ENCODE assay signal across 25 mouse cellular contexts in genomic region chr16:38369992-38370484, GRCm38 (mm10). TPM values are rescaled to one million over a fixed set of nuclear protein-coding genes. Genes with fewer than 3 reads are reported as not detected.
DNase-seq lines count a peak whose midpoint lies in the region; ATAC-seq and TF ChIP-seq lines count a peak whose summit lies in the region.
"Had no signal": no experiment of that assay in that cellular context is flagged by ENCODE, and none has a peak within 500 bp of the region (broad histone marks: within the 10 kb centered on the region; RNA-seq: fewer than 3 reads in every experiment).

No protein-coding gene starts in this region.

- 47% methylated on average over 4 of the region's 4 CpGs for WGBS in heart, adult 2 months
- WGBS in hindbrain, embryonic 11.5 days = 82% methylated on average over 4 of the region's 4 CpGs
- WGBS in hindbrain, embryonic 13.5 days = 84% methylated on average over 4 of the region's 4 CpGs
- WGBS in liver, embryonic 15.5 days (ENCODE audit: insufficient replicate concordance) = 66% methylated on average over 4 of the region's 4 CpGs
- WGBS in forebrain, embryonic 13.5 days = 86% methylated on average over 4 of the region's 4 CpGs

- no peak for ATAC-seq in hindbrain, embryonic 11.5 days (ENCODE audit: low FRiP score)
- no peak for ATAC-seq in hindbrain, embryonic 13.5 days (ENCODE audit: low FRiP score)
- no peak for ATAC-seq in liver, embryonic 15.5 days (ENCODE audit: insufficient read depth)
- no peak for ATAC-seq in forebrain, embryonic 13.5 days

- H3K36me3 ChIP-seq in heart, adult 2 months (ENCODE audit: control insufficient read depth, insufficient read depth, low read length) = peaks cover 7% of the 10 kb centered on the region
- H3K36me3 ChIP-seq in hindbrain, embryonic 11.5 days (ENCODE audit: control insufficient read depth, insufficient read depth, low read length) = no peaks in the 10 kb centered on the region
- no peaks in the 10 kb centered on the region for H3K36me3 ChIP-seq in hindbrain, embryonic 13.5 days
- H3K36me3 ChIP-seq in liver, embryonic 15.5 days (replicated peaks) = peaks cover 7% of the 10 kb centered on the region
- no peaks in the 10 kb centered on the region for H3K36me3 ChIP-seq in forebrain, embryonic 13.5 days (ENCODE audit: poor library complexity, severe bottlenecking)
- H3K36me3 ChIP-seq: embryonic facial prominence, embryonic 15.5 days; hindbrain, embryonic 10.5 days had no signal

- peak overlapping the region; percentile 23; the same call in 1 of the 2 replicates for H3K9ac ChIP-seq in heart, adult 2 months (ENCODE audit: low read depth, low read length)
- H3K9ac ChIP-seq in hindbrain, embryonic 11.5 days (ENCODE audit: low read depth, low read length) = 0 out of 2 replicates have a peak overlapping the region, but pooled peaks have one; percentile 7
- H3K9ac ChIP-seq in hindbrain, embryonic 13.5 days = no peak overlapping the region
- H3K9ac ChIP-seq in liver, embryonic 15.5 days = no peak overlapping the region
- no peak overlapping the region for H3K9ac ChIP-seq in forebrain, embryonic 13.5 days
- H3K9ac ChIP-seq: embryonic facial prominence, embryonic 15.5 days had no signal

- no peak overlapping the region for H3K4me2 ChIP-seq in hindbrain, embryonic 11.5 days (replicated peaks; ENCODE audit: low read depth, low read length)
- H3K4me2 ChIP-seq in hindbrain, embryonic 13.5 days = no peak overlapping the region
- H3K4me2 ChIP-seq in liver, embryonic 15.5 days = no peak overlapping the region
- H3K4me2 ChIP-seq in forebrain, embryonic 13.5 days = no peak overlapping the region
- H3K4me2 ChIP-seq: embryonic facial prominence, embryonic 15.5 days had no signal

- H3K9me3 ChIP-seq in hindbrain, embryonic 11.5 days (ENCODE audit: control insufficient read depth, low read length) = no peaks in the 10 kb centered on the region
- H3K9me3 ChIP-seq in hindbrain, embryonic 13.5 days = no peaks in the 10 kb centered on the region
- H3K9me3 ChIP-seq in liver, embryonic 15.5 days (replicated peaks) = no peaks in the 10 kb centered on the region
- H3K9me3 ChIP-seq in forebrain, embryonic 13.5 days (replicated peaks) = no peaks in the 10 kb centered on the region
- H3K9me3 ChIP-seq: embryonic facial prominence, embryonic 15.5 days; hindbrain, embryonic 10.5 days had no signal

- peak overlapping the region; percentile 53 for H3K27ac ChIP-seq in heart, adult 2 months
- H3K27ac ChIP-seq in hindbrain, embryonic 11.5 days (ENCODE audit: low read depth, low read length) = no peak overlapping the region
- no peak overlapping the region for H3K27ac ChIP-seq in hindbrain, embryonic 13.5 days
- H3K27ac ChIP-seq in brown adipose tissue, adult 24 weeks (replicated peaks; ENCODE audit: low read depth, low read length) = peak overlapping the region; percentile 1; the same call in 1 of the 2 replicates
- H3K27ac ChIP-seq in liver, embryonic 15.5 days (replicated peaks) = peak overlapping the region; percentile 96
- H3K27ac ChIP-seq in forebrain, embryonic 13.5 days = no peak overlapping the region
- H3K27ac ChIP-seq: embryonic facial prominence, embryonic 15.5 days; layer of hippocampus, adult 2 months; stomach, postnatal 0 days had no signal

- TF ChIP-seq CTCF in heart, adult 2 months (IDR thresholded peaks at IDR 0.05) = no peak

- DNase-seq in heart, adult 2 months = no peak
- no peak for DNase-seq in heart, adult 18-20 months
- no peak for DNase-seq in hindbrain, embryonic 11.5 days (ENCODE audit: low spot score)
- no peak for DNase-seq in left cerebral cortex, postnatal 10 days (ENCODE audit: extremely low spot score in 1 of 2, low spot score in 2 of 2)
- DNase-seq: cerebellum, adult 18-20 months; cerebellum, postnatal 25 days; embryo, embryonic 11 days; kidney, adult 2 months; kidney, postnatal 10 days; lung, adult 18-20 months; lung, postnatal 14 days; retina, postnatal 1 day; right cerebral cortex, postnatal 4 days had no signal

- no peak overlapping the region for H3K4me3 ChIP-seq in heart, adult 2 months
- no peak overlapping the region for H3K4me3 ChIP-seq in hindbrain, embryonic 11.5 days (ENCODE audit: low read depth, low read length)
- H3K4me3 ChIP-seq in hindbrain, embryonic 13.5 days = no peak overlapping the region
- no peak overlapping the region for H3K4me3 ChIP-seq in brown adipose tissue, adult 24 weeks (ENCODE audit: insufficient read depth, low read depth, low read length)
- H3K4me3 ChIP-seq in liver, embryonic 15.5 days (replicated peaks) = no peak overlapping the region
- no peak overlapping the region for H3K4me3 ChIP-seq in forebrain, embryonic 13.5 days
- H3K4me3 ChIP-seq: embryonic facial prominence, embryonic 15.5 days; hindbrain, embryonic 10.5 days; layer of hippocampus, adult 2 months had no signal

- TF ChIP-seq POLR2A in heart, adult 2 months (IDR thresholded peaks at IDR 0.05; ENCODE audit: insufficient read depth, low read depth, low read length) = no peak

- no peak for TF ChIP-seq EP300 in heart, adult 2 months (IDR thresholded peaks at IDR 0.05; ENCODE audit: insufficient read depth, low read depth, low read length)

- intact Hi-C loops in heart, adult 2 months (cut with DNase I) = no loop called here
- intact Hi-C loops in left cerebral cortex, postnatal 10 days (cut with DNase I) = no loop called here

- H3K27me3 ChIP-seq in heart, adult 2 months (ENCODE audit: control insufficient read depth, insufficient read depth, low read length) = no peaks in the 10 kb centered on the region
- no peaks in the 10 kb centered on the region for H3K27me3 ChIP-seq in hindbrain, embryonic 11.5 days (ENCODE audit: control insufficient read depth, insufficient read depth, low read length)
- no peaks in the 10 kb centered on the region for H3K27me3 ChIP-seq in hindbrain, embryonic 13.5 days
- no peaks in the 10 kb centered on the region for H3K27me3 ChIP-seq in liver, embryonic 15.5 days
- no peaks in the 10 kb centered on the region for H3K27me3 ChIP-seq in forebrain, embryonic 13.5 days
- H3K27me3 ChIP-seq: embryonic facial prominence, embryonic 15.5 days had no signal

- peaks cover 14% of the 10 kb centered on the region for H3K4me1 ChIP-seq in heart, adult 2 months (ENCODE audit: control insufficient read depth, insufficient read depth, low read length)
- H3K4me1 ChIP-seq in hindbrain, embryonic 11.5 days (replicated peaks; ENCODE audit: control insufficient read depth, insufficient read depth, low read length) = no peaks in the 10 kb centered on the region
- no peaks in the 10 kb centered on the region; the same call in 1 of the 2 replicates for H3K4me1 ChIP-seq in hindbrain, embryonic 13.5 days (replicated peaks)
- H3K4me1 ChIP-seq in brown adipose tissue, adult 24 weeks (ENCODE audit: control insufficient read depth, insufficient read depth, insufficient read length, low read length) = peaks cover 7% of the 10 kb centered on the region; the same call in 1 of the 2 replicates
- peaks cover 72% of the 10 kb centered on the region for H3K4me1 ChIP-seq in liver, embryonic 15.5 days (replicated peaks)
- H3K4me1 ChIP-seq in forebrain, embryonic 13.5 days = no peaks in the 10 kb centered on the region

- H3K79me2 ChIP-seq in heart, adult 2 months (replicated peaks; ENCODE audit: control insufficient read depth, insufficient read depth, low read length) = no peaks in the 10 kb centered on the region

RNA-seq across cellular contexts. Expression of gene Popdc2, which starts 8.0 kb away (rescaled TPM):
- total RNA-seq in heart, adult 2 months (2021) = 100 to 1,000 TPM; 462 to 476 TPM
- 695 and 745 TPM in 2 replicates for polyA plus RNA-seq in heart, adult 2 months (2012; rRNA removed)
- total RNA-seq in heart, adult 18-20 months (2021) = 100 to 1,000 TPM; 515 to 590 TPM
- 0.89 and 1.0 TPM in 2 replicates for polyA plus RNA-seq in hindbrain, embryonic 11.5 days (2014; fragmentation: Nextera tagmentation; extraction: Ambion mirVana)
- 0.49 and 0.61 TPM in 2 replicates for polyA plus RNA-seq in hindbrain, embryonic 13.5 days (2015; fragmentation: Nextera tagmentation; extraction: Ambion mirVana)
- 15.5 and 17.0 TPM in 2 replicates for polyA plus RNA-seq in brown adipose tissue, adult 24 weeks (2012; ENCODE audit: insufficient read depth, insufficient read length, missing spikeins)
- polyA plus RNA-seq in liver, embryonic 15.5 days (2015; fragmentation: Nextera tagmentation; extraction: Ambion mirVana) = 22.8 and 23.6 TPM in 2 replicates
- polyA plus RNA-seq in forebrain, embryonic 13.5 days (2015; fragmentation: Nextera tagmentation; extraction: Ambion mirVana) = 0.23 and 0.29 TPM in 2 replicates
- total RNA-seq in left cerebral cortex, postnatal 10 days (2021) = under 1 TPM in 1 of 2 experiments, not detected in 1; 0.53 TPM

RNA-seq across cellular contexts. Expression of gene Gm21987, which starts 23.2 kb away (rescaled TPM):
- not detected for total RNA-seq in heart, adult 2 months (2021)
- not detected in 2 replicates for polyA plus RNA-seq in heart, adult 2 months (2012; rRNA removed)
- 1 to 10 TPM in 1 of 2 experiments, not detected in 1; 1.4 TPM for total RNA-seq in heart, adult 18-20 months (2021)
- polyA plus RNA-seq in hindbrain, embryonic 11.5 days (2014; fragmentation: Nextera tagmentation; extraction: Ambion mirVana) = not detected in 2 replicates
- polyA plus RNA-seq in hindbrain, embryonic 13.5 days (2015; fragmentation: Nextera tagmentation; extraction: Ambion mirVana) = not detected in 2 replicates
- 2.9 TPM in 1 of 2 replicates, not detected in the other for polyA plus RNA-seq in brown adipose tissue, adult 24 weeks (2012; ENCODE audit: insufficient read depth, insufficient read length, missing spikeins)
- not detected in 2 replicates for polyA plus RNA-seq in liver, embryonic 15.5 days (2015; fragmentation: Nextera tagmentation; extraction: Ambion mirVana)
- polyA plus RNA-seq in forebrain, embryonic 13.5 days (2015; fragmentation: Nextera tagmentation; extraction: Ambion mirVana) = not detected in 2 replicates
- not detected for total RNA-seq in left cerebral cortex, postnatal 10 days (2021)
- total RNA-seq: adrenal gland, postnatal 25 days; gastrocnemius, postnatal 10 days; layer of hippocampus, adult 2 months; left cerebral cortex, postnatal 36 days had no signal
- polyA plus RNA-seq: embryonic facial prominence, embryonic 15.5 days; hindbrain, embryonic 10.5 days; kidney, adult 2 months; neural tube, embryonic 11.5 days; stomach, postnatal 0 days had no signal

RNA-seq across cellular contexts. Expression of gene Cox17, which starts 23.2 kb away (rescaled TPM):
- total RNA-seq in heart, adult 2 months (2021) = 100 to 1,000 TPM; 295 to 358 TPM
- polyA plus RNA-seq in heart, adult 2 months (2012; rRNA removed) = 190 and 221 TPM in 2 replicates
- total RNA-seq in heart, adult 18-20 months (2021) = 100 to 1,000 TPM; 345 to 380 TPM
- polyA plus RNA-seq in hindbrain, embryonic 11.5 days (2014; fragmentation: Nextera tagmentation; extraction: Ambion mirVana) = 121 and 122 TPM in 2 replicates
- polyA plus RNA-seq in hindbrain, embryonic 13.5 days (2015; fragmentation: Nextera tagmentation; extraction: Ambion mirVana) = 98.7 and 106 TPM in 2 replicates
- polyA plus RNA-seq in brown adipose tissue, adult 24 weeks (2012; ENCODE audit: insufficient read depth, insufficient read length, missing spikeins) = 1,266 and 1,331 TPM in 2 replicates
- 202 and 255 TPM in 2 replicates for polyA plus RNA-seq in liver, embryonic 15.5 days (2015; fragmentation: Nextera tagmentation; extraction: Ambion mirVana)
- polyA plus RNA-seq in forebrain, embryonic 13.5 days (2015; fragmentation: Nextera tagmentation; extraction: Ambion mirVana) = 129 and 147 TPM in 2 replicates
- 10 to 100 TPM; 47.3 to 59.1 TPM for total RNA-seq in left cerebral cortex, postnatal 10 days (2021)

RNA-seq across cellular contexts. Expression of gene Maats1, which starts 28.1 kb away (rescaled TPM):
- not detected for total RNA-seq in heart, adult 2 months (2021)
- 0.20 TPM in 1 of 2 replicates, not detected in the other for polyA plus RNA-seq in heart, adult 2 months (2012; rRNA removed)
- under 1 TPM in 1 of 2 experiments, not detected in 1; 0.13 TPM for total RNA-seq in heart, adult 18-20 months (2021)
- polyA plus RNA-seq in hindbrain, embryonic 11.5 days (2014; fragmentation: Nextera tagmentation; extraction: Ambion mirVana) = 1.3 and 1.5 TPM in 2 replicates
- polyA plus RNA-seq in hindbrain, embryonic 13.5 days (2015; fragmentation: Nextera tagmentation; extraction: Ambion mirVana) = 0.74 and 1.8 TPM in 2 replicates
- polyA plus RNA-seq in brown adipose tissue, adult 24 weeks (2012; ENCODE audit: insufficient read depth, insufficient read length, missing spikeins) = not detected in 2 replicates
- polyA plus RNA-seq in liver, embryonic 15.5 days (2015; fragmentation: Nextera tagmentation; extraction: Ambion mirVana) = 0.03 and 0.05 TPM in 2 replicates
- polyA plus RNA-seq in forebrain, embryonic 13.5 days (2015; fragmentation: Nextera tagmentation; extraction: Ambion mirVana) = 0.61 and 1.4 TPM in 2 replicates
- 1 to 10 TPM in 1 of 2 experiments, under 1 TPM in 1; 0.88 to 1.1 TPM for total RNA-seq in left cerebral cortex, postnatal 10 days (2021)

Comparison
In these comparisons a context has a peak if more than half of its experiments do, and no peak if none do; other contexts are left out.
1. H3K9ac ChIP-seq: peak in heart, adult 2 months (single experiment) and hindbrain, embryonic 11.5 days (single experiment); none in hindbrain, embryonic 13.5 days (single experiment), liver, embryonic 15.5 days (single experiment) and forebrain, embryonic 13.5 days (single experiment).
2. H3K27ac ChIP-seq: peak in heart, adult 2 months (single experiment), brown adipose tissue, adult 24 weeks (single experiment) and liver, embryonic 15.5 days (single experiment); none in hindbrain, embryonic 11.5 days (single experiment), hindbrain, embryonic 13.5 days (single experiment) and forebrain, embryonic 13.5 days (single experiment).
3. RNA of gene Popdc2, which starts 8.0 kb away (polyA plus RNA-seq): 695 to 745 TPM in heart, adult 2 months; 22.8 to 23.6 TPM in liver, embryonic 15.5 days, 15.5 to 17.0 TPM in brown adipose tissue, adult 24 weeks, 0.89 to 1.0 TPM in hindbrain, embryonic 11.5 days, 0.49 to 0.61 TPM in hindbrain, embryonic 13.5 days and 0.23 to 0.29 TPM in forebrain, embryonic 13.5 days; every median in the first group is over 10 times any median in the second.